Mouse (Mus musculus) C2C12 (cell line): ENCODE results near the gene Hand2. TPM values are rescaled to one million over a fixed set of nuclear protein-coding genes. Genes with fewer than 3 reads are reported as not detected.

Experiments used
- H3K27me3 ChIP-seq: one replicate; pipeline ENCODE4 v1.6.1; 2011; ENCODE audit not compliant: control insufficient read depth, insufficient read depth, insufficient read length
- H3K36me3 ChIP-seq: one replicate; pipeline ENCODE4 v1.6.1; 2011; ENCODE audit not compliant: control insufficient read depth, insufficient read depth
- H3K4me3 ChIP-seq: one replicate; pipeline ENCODE4 v1.5.1; 2011; ENCODE audit warnings: mild to moderate bottlenecking, control low read depth; ENCODE audit not compliant: poor library complexity, insufficient read depth, severe bottlenecking
- H3K79me2 ChIP-seq: one replicate; pipeline ENCODE4 v1.6.1; 2011; ENCODE audit not compliant: control insufficient read depth, insufficient read depth
- H3K79me3 ChIP-seq: one replicate; pipeline ENCODE4 v1.6.1; 2011; ENCODE audit warnings: low read depth, control low read depth
- H3ac ChIP-seq: one replicate; pipeline ENCODE3; 2011; ENCODE audit warnings: low read depth; ENCODE audit not compliant: control insufficient read depth, insufficient read length
- CEBPB ChIP-seq: IDR thresholded peaks from one replicate; pipeline ENCODE4 v1.6.1; 2011; ENCODE audit warnings: low read depth, mild to moderate bottlenecking, control low read depth, moderate library complexity
- CTCF ChIP-seq: IDR thresholded peaks from one replicate; pipeline ENCODE4 v1.5.1; 2011; ENCODE audit not compliant: control insufficient read depth, insufficient read depth, insufficient read length
- FOSL1 ChIP-seq: IDR thresholded peaks from one replicate; pipeline ENCODE4 v1.8.0; 2011; ENCODE audit warnings: mild to moderate bottlenecking, low read length; ENCODE audit not compliant: poor library complexity, insufficient read depth, severe bottlenecking
- MAX ChIP-seq: IDR thresholded peaks from one replicate; pipeline ENCODE4 v1.6.1; 2011; ENCODE audit warnings: mild to moderate bottlenecking, control low read depth
- MYOD1 ChIP-seq: IDR thresholded peaks from one replicate; pipeline ENCODE4 v1.6.1; 2011; ENCODE audit warnings: low read depth; ENCODE audit not compliant: control insufficient read depth, insufficient read length
- MYOG ChIP-seq: IDR thresholded peaks from one replicate; pipeline ENCODE4 v1.6.1; 2011; ENCODE audit not compliant: control insufficient read depth, insufficient read length; ENCODE audit errors: extremely low read depth
- USF1 ChIP-seq: IDR thresholded peaks from one replicate; pipeline ENCODE4 v1.6.1; 2011; ENCODE audit warnings: low read depth, mild to moderate bottlenecking, control low read depth, moderate library complexity
- polyA plus RNA-seq: library from polyadenylated mRNA; unstranded; fragments of >200 nt; fragmentation: generic; extraction: Trizol; gene quantifications from one replicate; pipeline ENCODE4 v1.2.1, GENCODE M21; 2012; ENCODE audit warnings: missing spikeins

Gene Hand2
- polyA plus RNA-seq, 1 experiment: not detected

- no peak for TF ChIP-seq CTCF
- no peak for TF ChIP-seq MAX
- no peak for TF ChIP-seq CEBPB
- no peak for TF ChIP-seq USF1
- no peak for TF ChIP-seq MYOG
- no peak for TF ChIP-seq FOSL1
- TF ChIP-seq MYOD1: no peak
- Histone ChIP-seq H3K36me3 (no peaks in the 10 kb centered on the region), H3K79me2 (no peaks in the 10 kb centered on the region), H3ac (no peak overlapping the region), H3K27me3 (peaks cover 60% of the 10 kb centered on the region), H3K4me3 (no peak overlapping the region), H3K79me3 (no peaks in the 10 kb centered on the region)
These were observed 26.4 kb downstream of the Hand2 start for GRCm38 (mm10) chr8:57347141-57347540.

DNA sequence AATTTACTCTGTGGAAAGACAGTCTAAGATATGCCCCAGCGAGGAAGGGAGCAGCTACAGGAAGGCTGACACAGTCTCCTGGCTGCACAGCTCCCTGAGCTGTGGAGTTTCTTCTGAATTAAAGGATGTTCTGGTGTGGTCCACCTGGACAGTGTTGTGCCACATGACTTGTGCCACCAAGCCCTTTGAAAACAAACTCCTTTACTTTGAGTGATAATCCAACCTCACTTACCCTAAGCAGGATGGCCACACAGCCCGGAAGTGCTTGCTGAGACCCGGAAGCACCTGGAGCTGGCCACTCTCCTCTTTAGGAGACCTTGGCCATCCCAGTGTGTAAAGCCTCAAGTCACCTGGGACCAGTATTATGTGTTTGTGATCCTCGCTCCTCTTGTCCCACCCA lies 27.5 kb downstream of the Hand2 start:
- Histone ChIP-seq H3K27me3 (peaks cover 55% of the 10 kb centered on the region), H3K36me3 (no peaks in the 10 kb centered on the region), H3K79me2 (no peaks in the 10 kb centered on the region), H3ac (no peak overlapping the region), H3K79me3 (no peaks in the 10 kb centered on the region), H3K4me3 (no peak overlapping the region)
- TF ChIP-seq CEBPB (no peak), USF1 (no peak), FOSL1 (no peak), MAX (no peak), MYOD1 (no peak), CTCF (no peak), MYOG (no peak)

- peaks cover 55% of the 10 kb centered on the region for H3K27me3 ChIP-seq
- no peak overlapping the region for H3K4me3 ChIP-seq
These were observed 28.2 kb downstream of the Hand2 start for GRCm38 (mm10) chr8:57348866-57349520.

GRCm38 (mm10) chr8:57351861-57352260 lies 31.1 kb downstream of the Hand2 start:
- TF ChIP-seq CEBPB (no peak), MAX (no peak), USF1 (no peak), CTCF (no peak), FOSL1 (no peak), MYOD1 (no peak), MYOG (no peak)
- Histone ChIP-seq H3K79me2 (no peaks in the 10 kb centered on the region), H3K79me3 (no peaks in the 10 kb centered on the region), H3K27me3 (peaks cover 51% of the 10 kb centered on the region), H3ac (no peak overlapping the region), H3K4me3 (no peak overlapping the region), H3K36me3 (no peaks in the 10 kb centered on the region)

More at GRCm38 (mm10) chr8:57348866-57349520, 28.2 kb downstream of the Hand2 start:
- Histone ChIP-seq H3K79me3 (no peaks in the 10 kb centered on the region), H3ac (no peak overlapping the region), H3K79me2 (no peaks in the 10 kb centered on the region), H3K36me3 (no peaks in the 10 kb centered on the region)
- no peak for TF ChIP-seq CTCF
- no peak for TF ChIP-seq USF1

- Histone ChIP-seq H3K36me3 (no peaks in the 10 kb centered on the region), H3ac (no peak overlapping the region), H3K79me2 (no peaks in the 10 kb centered on the region), H3K79me3 (no peaks in the 10 kb centered on the region), H3K4me3 (no peak overlapping the region), H3K27me3 (peaks cover 44% of the 10 kb centered on the region)
- no peak for TF ChIP-seq CTCF
- no peak for TF ChIP-seq CEBPB
- TF ChIP-seq MYOD1: no peak
- TF ChIP-seq MAX: no peak
- TF ChIP-seq MYOG: no peak
- TF ChIP-seq FOSL1: no peak
These were observed 32.8 kb downstream of the Hand2 start for GRCm38 (mm10) chr8:57353346-57354305.
